Mouse (Mus musculus): ENCODE data around the gene Vwa7. TPM values are rescaled to one million over a fixed set of nuclear protein-coding genes. Genes with fewer than 3 reads are reported as not detected.

Vwa7 gene
- total and polyA plus RNA-seq, 2 experiments from 2014 or later: 0.08 to 0.14 TPM

DNA sequence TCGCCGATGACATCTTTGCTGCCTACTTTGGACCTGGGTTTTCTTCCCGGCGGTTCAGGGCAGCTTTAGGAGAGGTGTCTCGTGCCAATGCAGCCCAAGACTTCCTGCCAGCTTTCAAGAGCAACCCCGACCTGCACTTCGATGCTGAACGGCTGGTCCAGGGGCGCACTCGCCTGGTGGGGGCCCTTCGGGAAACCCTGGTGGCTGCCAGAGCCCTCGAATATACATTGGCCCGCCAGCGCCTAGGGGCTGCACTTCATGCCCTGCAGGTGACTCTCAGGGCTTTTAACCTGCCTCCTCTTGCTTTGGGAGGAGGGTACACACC is 1.3 kb downstream of the Vwa7 start:
- ATAC-seq: no peak
- no peak for DNase-seq
- 73% methylated on average over 14 of the region's 14 CpGs for WGBS
- Histone ChIP-seq H3K9ac (no peak overlapping the region), H3K4me1 (ENCODE audit: insufficient read depth) (peaks cover 4% of the 10 kb centered on the region; the same call in 1 of the 2 replicates), H3K27ac (ENCODE audit: low read depth, low read length) (no peak overlapping the region), H3K27me3 (ENCODE audit: insufficient read depth, low read length) (no peaks in the 10 kb centered on the region; the same call in 1 of the 2 replicates), H3K4me3 (ENCODE audit: low read depth, low read length) (no peak overlapping the region), H3K9me3 (ENCODE audit: low read length) (no peaks in the 10 kb centered on the region), H3K4me2 (ENCODE audit: low read depth) (no peak overlapping the region), H3K36me3 (ENCODE audit: insufficient read depth) (peaks cover 39% of the 10 kb centered on the region)
- no peak for TF ChIP-seq CTCF (IDR thresholded peaks at IDR 0.05; ENCODE audit: low read depth)

DNA sequence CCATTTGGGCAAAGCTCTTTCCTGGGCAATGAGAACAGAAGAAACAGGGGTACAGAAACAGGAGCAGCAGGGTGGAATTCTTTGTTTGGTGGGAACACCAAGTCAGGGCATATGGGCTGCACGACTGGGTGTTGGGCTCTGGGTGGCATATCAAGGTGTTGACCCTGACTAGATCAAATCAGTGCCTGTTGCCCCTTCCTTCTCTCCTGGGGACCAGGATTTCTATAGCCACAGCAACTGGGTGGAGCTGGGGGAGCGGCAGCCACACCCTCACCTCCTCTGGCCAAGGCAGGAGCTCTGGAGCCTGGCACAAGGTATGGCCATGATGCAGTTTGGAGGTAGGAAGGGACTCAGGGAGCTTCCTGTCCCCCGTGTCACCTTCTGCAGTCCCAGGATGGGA is 1.8 kb downstream of the Vwa7 start:
- ATAC-seq (no peak), DNase-seq (no peak)
- Histone ChIP-seq H3K9me3 (ENCODE audit: low read length) (no peaks in the 10 kb centered on the region), H3K36me3 (ENCODE audit: insufficient read depth) (peaks cover 34% of the 10 kb centered on the region), H3K4me1 (ENCODE audit: insufficient read depth) (peaks cover 4% of the 10 kb centered on the region; the same call in 1 of the 2 replicates), H3K9ac (no peak overlapping the region), H3K4me2 (ENCODE audit: low read depth) (no peak overlapping the region), H3K27ac (ENCODE audit: low read depth, low read length) (no peak overlapping the region), H3K27me3 (ENCODE audit: insufficient read depth, low read length) (no peaks in the 10 kb centered on the region; the same call in 1 of the 2 replicates), H3K4me3 (ENCODE audit: low read depth, low read length) (no peak overlapping the region)
- TF ChIP-seq CTCF (IDR thresholded peaks at IDR 0.05; ENCODE audit: low read depth): no peak
- 81% methylated on average over 3 of the region's 3 CpGs for WGBS

DNA sequence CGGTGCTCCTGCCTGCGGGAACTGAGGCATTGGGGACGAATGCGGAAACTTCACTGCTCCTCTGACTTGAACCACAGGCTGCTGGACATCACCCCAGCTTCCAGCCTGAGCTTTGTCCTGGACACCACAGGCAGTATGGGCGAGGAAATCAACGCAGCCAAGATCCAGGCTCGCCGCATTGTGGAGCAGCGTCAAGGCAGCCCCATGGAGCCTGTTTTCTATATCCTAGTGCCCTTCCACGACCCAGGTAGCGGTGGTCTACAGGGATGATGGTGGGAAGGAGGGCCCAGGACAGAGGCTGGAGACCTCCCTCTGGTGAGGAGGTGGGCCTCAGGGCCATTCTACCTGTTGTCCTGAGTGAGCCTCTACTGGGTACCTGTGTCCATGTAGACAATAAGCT is 3.5 kb downstream of the Vwa7 start:
- DNase-seq (no peak), ATAC-seq (no peak)
- peaks cover 17% of the 10 kb centered on the region for H3K36me3 ChIP-seq (ENCODE audit: insufficient read depth)
- H3K4me2 ChIP-seq (ENCODE audit: low read depth): no peak overlapping the region
- no peaks in the 10 kb centered on the region; the same call in 1 of the 2 replicates for H3K27me3 ChIP-seq (ENCODE audit: insufficient read depth, low read length)
- no peak overlapping the region for H3K9ac ChIP-seq
- no peak overlapping the region for H3K4me3 ChIP-seq (ENCODE audit: low read depth, low read length)
- no peaks in the 10 kb centered on the region for H3K9me3 ChIP-seq (ENCODE audit: low read length)
- 74% methylated on average over 11 of the region's 11 CpGs for WGBS
- no peak overlapping the region for H3K27ac ChIP-seq (ENCODE audit: low read depth, low read length)
- TF ChIP-seq CTCF (IDR thresholded peaks at IDR 0.05; ENCODE audit: low read depth): no peak
- H3K4me1 ChIP-seq (ENCODE audit: insufficient read depth): peaks cover 4% of the 10 kb centered on the region; the same call in 1 of the 2 replicates

- no peak for TF ChIP-seq CTCF (IDR thresholded peaks at IDR 0.05; ENCODE audit: low read depth)
- H3K4me1 ChIP-seq (ENCODE audit: insufficient read depth): peaks cover 4% of the 10 kb centered on the region; the same call in 1 of the 2 replicates
- no peaks in the 10 kb centered on the region; the same call in 1 of the 2 replicates for H3K27me3 ChIP-seq (ENCODE audit: insufficient read depth, low read length)
- H3K4me3 ChIP-seq (ENCODE audit: low read depth, low read length): no peak overlapping the region
- no peak overlapping the region for H3K9ac ChIP-seq
- ATAC-seq (no peak), DNase-seq (no peak)
- H3K4me2 ChIP-seq (ENCODE audit: low read depth): no peak overlapping the region
- 82% methylated on average over 8 of the region's 8 CpGs for WGBS
- no peaks in the 10 kb centered on the region for H3K9me3 ChIP-seq (ENCODE audit: low read length)
- H3K27ac ChIP-seq (ENCODE audit: low read depth, low read length): no peak overlapping the region
- H3K36me3 ChIP-seq (ENCODE audit: insufficient read depth): peaks cover 10% of the 10 kb centered on the region
Measured at GRCm38 (mm10) chr17:35020551-35020950, 4.2 kb downstream of the Vwa7 start.

- Histone ChIP-seq H3K4me2 (ENCODE audit: low read depth) (0 out of 2 replicates have a peak overlapping the region, but pooled peaks have one; percentile 10), H3K27me3 (ENCODE audit: insufficient read depth, low read length) (no peaks in the 10 kb centered on the region; the same call in 1 of the 2 replicates), H3K9me3 (ENCODE audit: low read length) (no peaks in the 10 kb centered on the region), H3K36me3 (ENCODE audit: insufficient read depth) (peaks cover 4% of the 10 kb centered on the region; the same call in 1 of the 2 replicates), H3K9ac (no peak overlapping the region), H3K4me1 (ENCODE audit: insufficient read depth) (peaks cover 4% of the 10 kb centered on the region; the same call in 1 of the 2 replicates), H3K27ac (ENCODE audit: low read depth, low read length) (peak overlapping the region; percentile 21; the same call in 1 of the 2 replicates), H3K4me3 (ENCODE audit: low read depth, low read length) (no peak overlapping the region)
- peak; percentile 95 for TF ChIP-seq CTCF (IDR thresholded peaks at IDR 0.05; ENCODE audit: low read depth)
- ATAC-seq: peak; percentile 66
- 6% methylated on average over 17 of the region's 17 CpGs for WGBS
- DNase-seq: peak; percentile 77
Measured at GRCm38 (mm10) chr17:35021163-35021808, 4.9 kb downstream of the Vwa7 start.

DNA sequence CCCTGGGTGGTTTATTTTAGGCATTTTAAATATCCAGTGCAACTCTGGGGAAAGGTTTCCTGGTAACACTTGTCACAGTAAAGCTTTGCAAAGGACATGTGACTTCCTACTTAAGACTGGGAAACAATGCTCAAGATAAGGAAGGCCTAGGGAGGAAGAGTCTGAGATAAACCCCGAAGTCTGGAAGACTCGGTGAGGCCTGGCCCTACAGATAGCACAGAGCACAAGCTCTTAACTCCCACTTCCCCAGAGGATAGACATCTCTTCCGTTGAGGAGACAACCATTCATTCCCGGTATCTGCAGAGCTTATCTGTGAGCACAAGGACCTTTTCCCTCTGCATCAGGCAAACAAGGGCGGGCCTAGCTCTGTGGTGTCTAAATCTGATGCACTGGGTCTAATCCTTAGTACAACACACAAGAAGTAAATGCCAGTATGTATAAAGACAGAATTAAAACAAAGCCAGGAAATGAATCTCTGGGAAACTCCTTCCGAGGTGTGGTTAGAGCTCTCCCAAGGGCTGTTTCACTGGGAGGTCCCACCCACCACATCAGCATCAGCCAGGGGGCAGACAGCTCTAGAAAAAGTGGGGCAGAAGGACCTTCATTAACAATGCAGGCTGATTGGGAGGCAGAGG is 5.6 kb downstream of the Vwa7 start:
- no peaks in the 10 kb centered on the region for H3K9me3 ChIP-seq (ENCODE audit: low read length)
- 62% methylated on average over 6 of the region's 6 CpGs for WGBS
- peaks cover 4% of the 10 kb centered on the region; the same call in 1 of the 2 replicates for H3K4me1 ChIP-seq (ENCODE audit: insufficient read depth)
- no peaks in the 10 kb centered on the region; the same call in 1 of the 2 replicates for H3K27me3 ChIP-seq (ENCODE audit: insufficient read depth, low read length)
- no peak for TF ChIP-seq CTCF (IDR thresholded peaks at IDR 0.05; ENCODE audit: low read depth)
- no peaks in the 10 kb centered on the region for H3K36me3 ChIP-seq (ENCODE audit: insufficient read depth)
- H3K27ac ChIP-seq (ENCODE audit: low read depth, low read length): peak overlapping the region; percentile 21; the same call in 1 of the 2 replicates
- H3K4me3 ChIP-seq (ENCODE audit: low read depth, low read length): no peak overlapping the region
- ATAC-seq (no peak), DNase-seq (no peak)
- H3K9ac ChIP-seq: no peak overlapping the region
- H3K4me2 ChIP-seq (ENCODE audit: low read depth): no peak overlapping the region

GRCm38 (mm10) chr17:35022541-35023060 is 6.2 kb downstream of the Vwa7 start:
- ATAC-seq: no peak
- H3K9me3 ChIP-seq (ENCODE audit: low read length): no peaks in the 10 kb centered on the region
- WGBS: 91% methylated on average over 8 of the region's 8 CpGs
- no peak for TF ChIP-seq CTCF (IDR thresholded peaks at IDR 0.05; ENCODE audit: low read depth)
- no peak overlapping the region for H3K9ac ChIP-seq
- no peak overlapping the region for H3K27ac ChIP-seq (ENCODE audit: low read depth, low read length)
- DNase-seq: no peak
- no peak overlapping the region for H3K4me2 ChIP-seq (ENCODE audit: low read depth)
- no peaks in the 10 kb centered on the region for H3K36me3 ChIP-seq (ENCODE audit: insufficient read depth)
- H3K27me3 ChIP-seq (ENCODE audit: insufficient read depth, low read length): no peaks in the 10 kb centered on the region; the same call in 1 of the 2 replicates
- no peak overlapping the region for H3K4me3 ChIP-seq (ENCODE audit: low read depth, low read length)
- peaks cover 4% of the 10 kb centered on the region; the same call in 1 of the 2 replicates for H3K4me1 ChIP-seq (ENCODE audit: insufficient read depth)

All from forebrain, postnatal 0 days (tissue).